Mouse (Mus musculus) ES-CJ7 (cell line): ENCODE results near the gene RPS10-NUDT3.

ENCODE experiments used
- DNase-seq: peaks from one replicate; pipeline ENCODE4 v3.0.0; 2011; ENCODE audit warnings: low read depth, low spot score

The RPS10-NUDT3 gene

DNA sequence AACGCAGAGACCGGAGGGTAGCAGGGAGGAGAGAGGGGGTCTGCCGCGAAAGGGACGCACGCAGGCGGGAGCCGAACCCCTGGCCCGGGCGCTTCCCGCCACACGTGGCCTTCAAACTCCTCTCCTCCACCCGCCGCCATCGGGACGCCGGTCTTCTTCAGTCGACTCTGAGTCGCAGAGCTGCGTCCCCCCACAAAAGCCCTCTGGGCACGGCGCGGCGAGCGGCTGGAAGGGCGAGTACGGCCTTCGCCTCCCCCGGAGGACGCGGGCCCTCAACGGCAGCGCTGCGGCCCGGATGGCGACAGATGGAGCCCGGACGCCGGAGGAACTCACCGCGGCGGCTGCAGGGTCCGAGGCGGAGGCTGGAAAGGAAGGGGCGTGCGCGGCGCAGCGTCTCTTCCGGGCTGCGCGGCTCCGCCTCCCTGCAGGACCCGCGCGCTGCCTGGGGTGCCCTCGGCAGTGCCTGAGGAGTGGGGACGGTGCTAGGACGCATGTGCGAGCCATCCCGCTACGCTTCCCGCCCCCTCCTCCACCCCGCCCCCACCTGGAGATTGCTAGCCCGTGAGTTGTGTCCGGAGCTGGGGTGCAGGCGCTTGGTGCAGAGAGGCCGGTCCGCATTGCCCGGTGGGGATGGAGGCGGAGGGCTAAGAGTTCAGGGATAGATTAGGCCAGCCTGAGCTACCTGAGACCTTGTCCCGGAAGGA lies at the start of gene RPS10-NUDT3:
Gene RPS10-NUDT3 (minus strand): TSS at position 352 of the 704 bp plus-strand sequence.
- DNase-seq, result peak; percentile 94

DNA sequence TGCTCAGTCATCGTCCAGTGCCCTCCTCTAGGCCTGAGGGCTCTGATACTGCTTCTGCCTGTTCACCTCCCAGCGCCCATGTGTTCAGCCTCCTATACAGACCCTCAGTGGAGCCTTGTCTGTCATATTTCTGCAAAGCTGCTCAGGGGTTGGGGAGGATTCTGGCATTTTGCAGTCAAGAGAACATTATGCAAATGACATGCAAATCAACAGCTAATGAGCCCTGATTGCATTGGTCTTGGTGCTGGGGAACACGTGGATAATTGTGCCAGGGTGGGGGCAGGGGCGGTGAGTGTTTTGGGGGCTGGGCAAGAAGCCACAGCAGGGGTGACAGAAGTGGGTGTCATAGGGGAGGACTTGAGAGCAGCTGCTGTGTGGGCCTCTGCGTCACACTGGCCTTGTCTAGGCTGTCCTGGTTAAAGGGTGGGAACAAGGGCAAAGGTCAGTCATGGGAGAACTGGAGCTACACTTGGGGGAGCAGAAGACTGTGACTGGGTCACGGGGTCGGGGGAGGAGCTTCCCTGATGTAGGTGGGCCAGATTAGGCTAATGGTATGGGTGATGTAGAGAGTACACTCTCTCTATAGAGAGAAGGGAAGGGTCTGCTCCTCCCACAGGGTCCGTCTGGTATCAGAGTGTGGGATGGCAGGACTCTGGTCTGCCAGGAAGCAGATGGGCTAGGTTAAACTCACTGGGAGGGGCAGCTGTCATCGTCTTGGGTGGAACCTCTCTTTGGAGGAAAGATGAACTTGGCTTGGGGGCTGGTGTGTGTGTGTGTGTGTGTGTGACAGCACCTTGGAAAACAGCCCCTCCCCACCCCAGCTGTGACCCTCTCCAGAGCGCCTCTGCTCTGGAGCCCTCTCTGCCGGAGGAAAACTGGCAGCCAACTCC lies 44.1 kb upstream of the RPS10-NUDT3 start:
- peak; percentile 33 for DNase-seq

DNA sequence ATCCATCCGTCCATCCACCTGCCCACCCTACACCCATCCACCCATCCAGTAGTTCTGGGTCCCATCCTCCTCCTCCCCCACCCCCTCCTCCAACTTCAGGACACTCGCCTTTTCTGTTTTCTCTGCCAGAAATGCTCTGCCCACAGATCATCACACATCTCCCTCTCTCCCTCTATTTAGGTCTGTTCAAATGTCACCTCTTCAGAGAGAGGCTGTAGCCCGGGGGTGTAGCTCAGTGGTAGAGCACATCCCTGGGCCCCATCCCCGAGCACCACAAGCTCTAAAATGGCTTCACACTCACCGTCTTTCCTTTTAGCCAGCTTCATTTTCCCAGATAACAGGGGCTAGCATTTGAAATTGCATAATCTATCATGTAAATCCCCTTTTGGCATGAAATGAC lies 42.7 kb upstream of the RPS10-NUDT3 start:
- no peak for DNase-seq

DNA sequence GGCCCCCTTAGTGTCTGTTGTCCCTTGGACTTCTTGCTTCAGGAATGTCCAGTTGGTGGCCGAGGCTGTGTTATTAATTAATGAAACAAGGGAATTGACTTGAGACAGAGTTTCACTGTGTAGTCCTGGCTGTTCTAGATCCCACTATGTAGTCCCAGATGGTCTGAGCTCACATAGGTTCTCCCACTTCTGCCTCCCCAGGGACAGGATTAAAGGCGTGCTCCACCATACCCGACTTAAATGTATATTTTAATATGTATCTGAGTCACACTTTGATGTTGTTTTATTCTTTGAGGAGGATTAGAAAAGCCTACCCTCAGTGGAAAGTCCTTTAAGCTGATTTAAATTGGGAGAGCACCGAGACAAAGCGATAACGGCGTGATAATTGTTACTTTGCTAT lies 41.2 kb upstream of the RPS10-NUDT3 start:
- DNase-seq, result no peak

DNA sequence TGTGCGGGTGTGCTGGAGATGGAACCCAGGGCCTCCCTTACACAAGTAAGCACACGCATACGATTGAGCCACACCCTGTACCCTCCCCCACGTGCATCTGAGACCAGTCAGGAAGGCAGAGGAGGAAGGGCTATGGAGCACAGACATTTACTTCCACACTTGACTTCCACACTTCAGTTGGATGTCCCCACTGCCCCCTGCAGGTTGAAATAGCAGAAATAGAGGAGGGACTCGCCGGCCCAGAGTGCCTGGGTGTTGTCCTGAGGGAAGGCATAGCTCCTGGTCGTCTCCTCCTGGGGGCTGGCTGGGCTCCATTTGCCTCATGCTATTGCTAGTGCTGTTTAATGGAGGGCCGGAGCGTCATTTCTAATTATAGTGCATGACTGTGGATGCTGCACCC lies 40.4 kb upstream of the RPS10-NUDT3 start:
- peak; percentile 76 for DNase-seq

DNA sequence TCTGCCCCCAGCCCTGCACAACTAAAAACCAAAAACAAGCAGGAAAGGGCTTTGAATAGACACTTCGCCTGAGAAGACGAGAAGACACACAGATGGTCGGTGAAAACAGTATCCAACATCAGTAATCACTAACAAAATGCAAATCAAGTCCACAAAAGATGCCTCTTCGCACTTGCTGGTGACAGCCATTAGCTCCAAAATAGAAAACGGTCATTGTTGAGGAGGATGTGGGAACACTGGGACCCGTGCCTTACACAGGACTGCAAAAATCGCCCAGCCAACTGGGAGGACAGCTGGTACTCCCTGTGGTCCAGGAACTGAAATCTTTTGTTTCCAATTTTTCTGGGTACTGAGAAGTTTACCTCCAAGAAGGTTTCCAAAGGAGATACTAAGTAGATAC lies 38.9 kb upstream of the RPS10-NUDT3 start:
- no peak for DNase-seq

DNA sequence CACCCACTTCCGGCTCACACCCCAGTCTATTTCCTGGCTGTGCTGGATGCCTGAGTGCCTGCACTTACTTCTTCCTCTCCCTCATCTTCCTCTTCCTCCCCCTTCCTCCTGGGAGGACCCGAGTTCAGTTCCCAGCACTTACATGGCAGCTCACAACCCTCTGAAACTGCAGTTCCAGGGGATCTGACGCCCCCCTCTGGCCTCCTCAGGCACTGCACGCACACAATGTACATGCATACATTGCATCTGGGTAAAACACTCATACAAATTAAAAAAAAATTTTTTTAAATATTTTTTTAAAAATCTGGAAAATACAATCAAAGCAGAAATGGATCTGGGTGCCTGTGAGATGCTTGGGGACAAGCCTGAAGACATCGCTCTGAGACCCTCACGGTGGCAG lies 36.7 kb upstream of the RPS10-NUDT3 start:
- DNase-seq, result no peak

DNA sequence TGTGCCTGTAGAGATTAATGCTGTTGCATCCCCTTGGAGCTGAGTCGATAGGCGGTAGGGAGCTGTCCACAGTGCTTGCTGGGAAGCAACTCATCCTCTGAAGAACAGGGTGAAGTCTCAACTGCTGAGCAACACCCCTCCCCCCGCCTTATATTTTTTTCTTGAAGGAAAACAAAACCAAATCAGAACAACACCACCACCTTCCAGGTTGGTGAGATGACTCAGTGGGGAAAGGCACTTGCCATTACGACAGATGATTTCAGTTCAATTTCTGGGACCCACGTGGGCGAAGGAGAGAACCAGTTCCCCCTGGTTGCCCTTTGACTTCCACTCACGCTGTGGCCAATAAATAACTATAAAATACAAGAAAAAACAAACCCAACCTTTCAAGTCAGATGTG lies 23.7 kb upstream of the RPS10-NUDT3 start:
- no peak for DNase-seq

DNA sequence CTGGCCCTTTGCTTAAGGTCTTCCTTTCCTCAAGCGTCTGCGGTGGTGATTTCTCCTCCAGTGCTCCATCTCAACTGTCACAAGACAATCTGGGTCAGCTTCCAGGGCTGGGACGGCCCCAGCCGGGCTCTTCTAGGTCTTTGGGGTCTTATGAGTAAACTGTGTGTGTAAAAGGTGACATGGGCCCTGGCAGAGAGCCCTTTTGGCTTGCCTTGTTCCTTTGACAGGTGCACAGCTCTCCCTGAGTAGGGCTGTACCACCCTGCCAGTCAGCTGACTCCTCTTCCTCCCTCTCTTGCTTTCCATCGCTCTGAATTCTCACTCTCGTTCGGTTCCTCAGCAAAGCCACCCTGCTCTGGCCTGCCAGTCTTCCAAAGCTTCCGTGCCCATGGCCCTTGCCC lies 22.1 kb upstream of the RPS10-NUDT3 start:
- no peak for DNase-seq

DNA sequence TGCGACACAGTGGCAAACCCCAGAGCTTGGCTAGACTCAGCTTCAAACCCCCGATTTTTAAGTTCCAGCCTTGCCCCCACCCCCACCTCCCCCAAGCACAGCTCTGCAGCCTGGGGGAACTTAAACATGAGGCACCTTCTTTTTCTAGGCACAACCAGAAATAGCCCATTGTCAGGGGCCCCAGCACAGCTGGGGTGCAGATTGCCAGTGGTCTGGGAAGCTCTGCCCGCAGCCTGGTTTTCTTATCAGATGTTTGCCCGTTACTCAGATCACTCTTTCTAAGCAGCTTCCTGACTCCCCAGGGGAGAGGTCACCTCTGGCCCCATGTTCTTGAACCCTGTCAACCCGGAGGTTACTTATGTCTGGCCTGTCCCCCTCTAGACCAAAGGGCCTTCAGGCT lies 21.4 kb upstream of the RPS10-NUDT3 start:
- DNase-seq, result no peak

DNA sequence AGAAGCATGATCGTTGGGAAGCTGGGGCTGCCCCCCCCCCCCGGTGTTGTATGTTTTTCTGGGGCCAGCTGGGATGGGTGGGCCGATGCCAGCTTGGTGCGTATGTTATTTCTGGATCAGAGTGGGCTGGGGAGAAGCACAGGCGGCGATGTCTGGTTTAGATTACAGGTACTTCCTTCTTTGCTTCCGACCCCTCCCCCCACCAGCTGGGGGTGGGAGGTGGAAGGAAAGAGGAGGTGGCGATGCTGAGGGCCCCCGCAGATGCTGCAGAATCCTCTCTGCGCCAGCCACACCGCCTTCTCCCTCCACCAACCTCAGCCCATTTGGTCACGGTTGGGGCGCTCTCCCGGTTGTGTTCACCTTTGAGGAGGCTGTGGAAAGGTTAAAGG lies 21.0 kb upstream of the RPS10-NUDT3 start:
- DNase-seq, result no peak

DNA sequence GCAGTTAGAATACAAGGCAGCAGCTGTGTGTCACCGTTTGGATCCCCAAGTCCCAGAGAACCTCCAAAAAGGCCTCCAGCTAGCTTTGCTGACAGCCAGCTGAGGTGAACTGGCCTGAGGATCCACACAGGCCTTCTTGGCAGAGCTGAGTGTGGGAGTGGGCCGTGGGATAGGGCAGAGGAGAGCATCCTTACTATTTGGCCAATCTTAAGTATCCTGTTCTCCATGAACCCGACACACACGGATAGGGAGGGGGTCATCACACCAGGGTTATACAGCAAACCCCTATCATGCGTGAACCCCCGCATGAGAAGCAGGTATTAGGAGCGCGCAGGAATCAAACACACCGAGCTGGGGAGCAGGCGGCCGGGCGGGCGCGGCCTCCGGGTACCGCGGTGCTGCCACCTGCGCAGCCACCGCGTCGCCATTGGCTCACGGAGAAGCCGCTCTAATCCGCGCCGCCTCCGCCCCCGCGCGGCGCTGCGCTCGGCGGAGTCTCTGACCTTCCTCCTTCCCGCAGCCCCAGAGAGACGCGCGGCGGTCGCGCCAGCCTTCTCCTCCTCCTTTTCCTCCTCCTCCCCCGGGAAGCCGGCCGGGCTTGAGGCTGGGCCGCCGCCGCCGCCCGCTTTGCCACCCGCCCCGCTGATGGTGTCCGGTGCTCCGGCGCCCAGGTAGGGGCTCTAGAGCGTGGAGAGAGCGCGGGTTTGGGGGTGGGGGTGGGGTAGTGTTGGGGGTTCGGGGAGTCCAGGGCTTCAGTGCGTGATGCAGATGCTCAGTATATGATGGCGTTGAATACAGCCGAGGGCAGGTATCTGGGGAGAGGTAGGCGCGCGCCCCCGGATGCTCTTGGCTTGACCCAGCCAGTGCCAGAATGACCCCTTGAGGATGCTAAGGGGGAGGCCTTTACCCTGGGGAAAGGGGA lies 20.3 kb upstream of the RPS10-NUDT3 start, which contains the start of gene Pacsin1:
Gene Pacsin1 (plus strand): TSS at position 421 of the 922 bp plus-strand sequence.
- no peak for DNase-seq

DNA sequence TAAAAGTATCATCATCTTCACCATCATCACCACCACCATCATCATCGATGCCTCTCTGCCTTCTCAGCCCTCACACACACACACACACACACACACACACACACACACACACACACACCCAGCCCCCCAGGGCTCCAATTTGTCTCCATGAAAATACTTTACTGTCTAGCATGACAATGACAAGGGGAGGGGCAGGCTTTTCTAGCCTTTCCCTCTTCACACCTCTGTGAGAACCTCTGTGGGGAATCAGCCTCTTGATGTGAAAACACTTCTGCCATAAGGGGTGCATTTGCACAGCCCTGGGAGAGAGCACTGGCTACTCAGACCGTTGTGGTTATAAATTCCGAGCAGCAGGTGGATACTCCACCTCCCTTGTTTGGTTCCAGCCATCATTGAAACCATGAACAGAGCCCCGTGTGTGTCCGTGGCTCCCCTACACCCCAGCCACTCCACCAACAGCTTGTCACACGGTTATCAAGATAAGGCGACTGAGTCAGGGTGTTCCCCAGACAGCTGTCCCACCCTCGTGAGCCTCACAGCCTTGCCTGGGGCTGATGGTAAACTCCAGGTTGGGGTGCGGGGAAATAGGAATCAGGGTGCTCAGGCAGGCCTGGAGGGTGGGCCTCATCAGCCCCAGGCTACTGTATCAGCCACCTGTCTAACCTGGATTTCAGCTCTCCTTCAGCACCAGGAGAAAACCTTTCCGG lies 18.4 kb upstream of the RPS10-NUDT3 start:
- DNase-seq, result peak; percentile 71

DNA sequence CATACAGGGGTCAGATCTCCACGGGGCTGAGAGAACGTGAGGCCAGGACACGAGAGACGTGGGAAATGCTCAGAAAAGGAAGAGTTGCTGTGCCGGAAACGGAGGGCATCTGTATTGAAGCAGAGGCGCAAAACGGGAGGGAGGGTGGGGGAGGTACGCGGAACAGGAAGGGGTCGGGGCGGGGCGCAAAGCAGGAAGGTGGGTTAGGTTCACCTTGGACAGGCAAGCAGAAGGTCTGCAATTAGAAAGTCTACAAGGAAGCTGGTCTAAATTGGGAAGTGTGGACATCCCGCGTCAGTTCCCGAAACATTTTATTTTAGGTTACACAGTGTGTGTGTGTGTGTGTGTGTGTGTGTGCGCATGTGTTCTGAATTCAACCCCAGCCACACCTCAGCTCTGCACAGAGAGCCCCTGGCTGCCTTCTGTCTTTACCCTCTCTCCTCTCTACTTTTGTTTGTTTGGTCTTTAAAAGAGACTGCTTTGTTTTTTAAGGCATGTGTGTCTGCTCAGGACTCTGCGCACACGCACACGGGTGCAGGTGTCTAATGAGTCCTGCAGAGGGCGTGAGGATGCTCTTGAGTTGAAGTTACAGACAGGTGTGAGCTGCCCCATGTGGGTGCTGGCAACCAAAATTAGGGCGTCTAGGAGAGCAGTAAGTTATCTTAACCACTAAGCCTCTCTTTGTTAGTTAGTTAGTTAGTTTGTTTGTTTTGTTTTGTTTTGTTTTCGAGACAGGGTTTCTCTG lies 17.2 kb upstream of the RPS10-NUDT3 start:
- DNase-seq, result no peak

DNA sequence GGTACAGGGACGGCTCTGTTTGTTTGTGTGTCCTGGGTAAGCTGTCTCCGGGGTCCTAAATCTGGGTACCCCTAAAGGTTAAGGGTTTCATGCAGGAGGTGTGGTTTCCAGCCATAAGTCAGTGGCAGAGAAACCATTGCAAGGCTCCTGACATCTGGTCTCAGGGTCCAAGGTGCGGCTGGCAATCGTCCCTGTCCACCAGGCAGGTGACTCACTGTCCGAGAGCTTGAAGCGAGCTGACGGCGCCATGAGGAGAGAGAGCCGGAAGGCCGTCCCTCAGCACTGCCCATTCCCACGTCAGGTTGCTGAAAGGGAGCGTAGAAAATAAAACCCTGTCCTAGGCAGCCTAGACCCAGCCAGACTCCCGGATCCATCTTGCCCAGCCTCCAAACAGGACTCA lies 15.6 kb upstream of the RPS10-NUDT3 start:
- DNase-seq, result no peak

DNA sequence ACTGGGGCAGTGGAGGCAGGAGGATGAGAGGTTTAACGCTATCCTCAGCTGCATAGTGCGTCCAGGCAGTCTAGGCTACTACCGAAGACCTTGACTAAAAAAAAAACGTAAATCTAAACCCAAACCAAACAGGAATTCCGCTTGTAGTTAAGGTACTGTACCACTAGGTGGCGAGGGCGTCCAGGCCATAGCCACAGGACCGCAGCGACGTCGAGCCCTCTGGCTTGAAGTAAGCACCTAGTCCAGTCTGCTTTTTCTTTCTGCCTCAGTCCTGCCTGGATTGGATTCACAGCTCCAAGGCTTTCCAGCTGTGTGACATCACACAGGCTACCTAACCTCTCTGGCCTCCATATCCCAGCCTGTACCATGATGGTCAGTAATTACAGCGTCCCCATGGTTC lies 15.1 kb upstream of the RPS10-NUDT3 start:
- DNase-seq, result peak; percentile 86

DNA sequence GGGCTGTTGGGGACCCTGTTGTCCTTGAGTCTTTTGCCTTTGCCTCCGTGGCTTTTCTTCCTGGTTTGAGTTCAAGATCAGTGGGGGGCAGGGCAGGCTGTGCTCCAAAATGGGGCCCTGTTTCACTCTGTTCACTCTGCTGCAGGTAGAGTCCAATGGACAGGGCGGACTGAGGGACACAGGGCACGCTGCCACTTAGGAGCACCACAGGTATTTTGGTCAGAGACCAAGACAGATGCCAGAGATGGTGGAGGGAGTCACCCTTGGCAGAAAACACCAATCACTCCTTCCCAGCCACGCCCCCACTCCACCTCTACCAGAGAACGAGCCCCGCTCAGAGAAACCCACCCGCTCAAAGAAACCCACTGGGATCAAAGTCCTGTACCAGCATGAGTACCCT lies 10.8 kb upstream of the RPS10-NUDT3 start:
- no peak for DNase-seq

DNA sequence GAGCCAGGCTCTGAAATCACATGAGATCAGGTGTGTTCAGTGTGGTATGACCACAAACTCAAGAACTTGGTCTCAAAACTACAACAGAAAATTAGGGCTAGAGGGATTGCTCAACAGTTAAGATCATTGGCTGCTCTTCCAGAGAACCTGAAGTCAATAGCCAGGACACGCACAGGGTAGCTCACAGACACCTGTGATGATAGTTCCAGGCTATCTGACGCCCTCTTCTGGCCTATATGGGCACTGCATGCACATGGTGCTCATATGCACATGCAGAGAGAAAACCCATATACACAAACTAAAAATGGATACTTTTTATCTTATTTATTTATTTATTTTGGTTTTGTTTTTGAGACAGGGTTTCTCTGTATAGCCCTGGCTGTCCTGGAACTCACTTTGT lies 9.6 kb upstream of the RPS10-NUDT3 start:
- DNase-seq, result peak; percentile 68

DNA sequence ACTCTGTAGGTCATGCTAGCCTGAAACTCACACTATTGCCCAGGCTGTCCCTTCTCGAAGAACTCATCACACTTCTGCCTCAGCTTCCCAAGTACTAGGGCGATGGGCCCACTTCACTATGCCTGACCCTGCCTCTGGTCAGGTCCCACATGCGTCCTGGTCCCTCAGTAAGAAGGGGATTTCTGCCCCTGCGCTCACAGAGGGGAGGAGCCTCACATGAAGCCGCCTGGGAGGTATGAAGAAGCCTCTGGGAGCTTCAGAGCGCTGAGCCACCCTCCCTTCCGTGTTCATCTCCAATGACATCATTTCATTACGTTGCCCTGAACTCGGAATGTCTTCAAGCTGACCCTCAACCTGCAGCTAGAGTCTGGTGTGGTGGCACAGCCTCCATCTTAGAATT lies 8.7 kb upstream of the RPS10-NUDT3 start:
- no peak for DNase-seq

DNA sequence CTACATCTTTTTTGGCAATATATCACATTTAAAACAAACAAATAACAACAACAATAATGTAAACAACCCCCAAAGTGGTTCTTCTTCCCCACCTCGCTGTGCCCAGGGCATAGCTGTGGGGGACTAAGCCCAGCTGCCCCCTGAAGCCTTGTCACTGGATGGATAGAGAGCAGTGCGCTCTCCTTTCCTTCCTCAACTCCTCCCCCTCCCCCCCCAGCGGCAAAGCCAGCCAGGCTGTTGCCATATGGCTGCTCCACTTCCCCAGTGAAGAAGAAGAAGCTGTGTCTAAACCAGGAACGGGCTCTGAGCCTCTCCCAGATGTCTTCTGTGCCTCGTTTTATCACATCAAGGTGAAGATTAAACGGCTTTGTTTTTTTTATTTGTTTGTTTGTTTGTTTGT lies 8.1 kb upstream of the RPS10-NUDT3 start:
- DNase-seq, result no peak
